Mouse (Mus musculus) embryonic facial prominence, embryonic 11.5 days (tissue): ENCODE measurements at regions not wholly inside any gene's neighbourhood (a gene's known extent, or its start where the extent isn't known, plus 50 kb on each side); places are given as distances from the start of the nearest gene placed in this dataset.

Experiments used
- ATAC-seq: fragments of 200-750 bp; cut with Nextera tagmentation; replicated peaks from 2 replicates; pipeline ENCODE4 v1.8.0; 2017; ENCODE audit warnings: low read depth; ENCODE audit not compliant: insufficient number of reproducible peaks, low FRiP score, low TSS enrichment
- DNase-seq: peaks from one replicate; pipeline ENCODE4 v3.0.0-alpha.2; 2015; ENCODE audit warnings: low spot score
- H3K27ac ChIP-seq: fragments of 300-500 bp; sonication (generic); replicated peaks from 2 replicates; pipeline ENCODE4 v1.5.1; 2014; ENCODE audit warnings: mild to moderate bottlenecking, low read depth, low read length, control low read depth
- H3K27me3 ChIP-seq: fragments of 300-500 bp; sonication (generic); 2 replicates; pipeline ENCODE4 v1.6.1; 2014; ENCODE audit warnings: mild to moderate bottlenecking, low read length, moderate library complexity, mixed read lengths; ENCODE audit not compliant: control insufficient read depth, insufficient read depth
- H3K36me3 ChIP-seq: fragments of 300-500 bp; sonication (generic); replicated peaks from 2 replicates; pipeline ENCODE4 v1.6.1; 2014; ENCODE audit warnings: low read depth, mild to moderate bottlenecking, low read length, moderate library complexity, mixed read lengths; ENCODE audit not compliant: control insufficient read depth, insufficient read depth
- H3K4me1 ChIP-seq: fragments of 300-500 bp; sonication (generic); 2 replicates; pipeline ENCODE4 v1.6.1; 2014; ENCODE audit warnings: low read length, mixed read lengths; ENCODE audit not compliant: control insufficient read depth, insufficient read depth
- H3K4me2 ChIP-seq: fragments of 300-500 bp; sonication (generic); 2 replicates; pipeline ENCODE4 v1.6.1; 2014; ENCODE audit warnings: low read depth, mild to moderate bottlenecking, control low read depth, low read length, moderate library complexity
- H3K4me3 ChIP-seq: fragments of 300-500 bp; sonication (generic); 2 replicates; pipeline ENCODE4 v1.5.1; 2014; ENCODE audit warnings: low read depth, low read length, control low read depth
- H3K9ac ChIP-seq: fragments of 300-500 bp; sonication (generic); replicated peaks from 2 replicates; pipeline ENCODE4 v1.6.1; 2014; ENCODE audit warnings: mild to moderate bottlenecking, control low read depth, low read length
- H3K9me3 ChIP-seq: fragments of 300-500 bp; sonication (generic); replicated peaks from 2 replicates; pipeline ENCODE4 v1.6.1; 2016; ENCODE audit warnings: mild to moderate bottlenecking, low read length, inconsistent platforms, mixed read lengths; ENCODE audit not compliant: control insufficient read depth
- WGBS: fragments of 180-500 bp; shearing (Covaris S2); extraction: QIAGEN DNeasy Blood & Tissue Kit; methylation state at CpG from one replicate; pipeline ENCODE4 v1.1.7; 2014; 5-methylcytosine and 5-hydroxymethylcytosine counted together

DNA sequence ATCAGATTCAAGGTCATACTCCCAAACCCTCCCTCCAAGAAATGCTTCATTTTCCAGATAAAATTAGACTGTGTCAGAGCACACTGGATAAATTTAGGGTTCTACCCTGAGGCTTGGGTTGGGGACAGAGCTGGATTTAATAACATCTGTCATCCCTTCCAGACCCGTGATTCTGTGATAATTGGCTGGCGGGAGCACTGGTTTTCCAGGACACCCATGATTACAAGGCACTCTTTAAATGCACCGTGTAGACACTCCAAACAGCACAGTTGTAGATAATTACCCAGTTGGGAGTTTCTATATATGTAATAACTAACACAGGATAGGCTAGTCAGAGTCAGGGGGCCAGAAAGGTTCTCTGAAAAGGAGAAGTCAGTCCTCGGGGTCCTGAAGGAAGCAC, 108.4 kb upstream of the Nebl start:
- Histone ChIP-seq H3K9me3 (no peaks in the 10 kb centered on the region), H3K4me3 (no peak overlapping the region), H3K27me3 (no peaks in the 10 kb centered on the region), H3K27ac (no peak overlapping the region), H3K36me3 (no peaks in the 10 kb centered on the region), H3K9ac (no peak overlapping the region), H3K4me1 (no peaks in the 10 kb centered on the region), H3K4me2 (no peak overlapping the region)
- ATAC-seq (no peak), DNase-seq (no peak)
- 58% methylated on average over 4 of the region's 4 CpGs for WGBS

DNA sequence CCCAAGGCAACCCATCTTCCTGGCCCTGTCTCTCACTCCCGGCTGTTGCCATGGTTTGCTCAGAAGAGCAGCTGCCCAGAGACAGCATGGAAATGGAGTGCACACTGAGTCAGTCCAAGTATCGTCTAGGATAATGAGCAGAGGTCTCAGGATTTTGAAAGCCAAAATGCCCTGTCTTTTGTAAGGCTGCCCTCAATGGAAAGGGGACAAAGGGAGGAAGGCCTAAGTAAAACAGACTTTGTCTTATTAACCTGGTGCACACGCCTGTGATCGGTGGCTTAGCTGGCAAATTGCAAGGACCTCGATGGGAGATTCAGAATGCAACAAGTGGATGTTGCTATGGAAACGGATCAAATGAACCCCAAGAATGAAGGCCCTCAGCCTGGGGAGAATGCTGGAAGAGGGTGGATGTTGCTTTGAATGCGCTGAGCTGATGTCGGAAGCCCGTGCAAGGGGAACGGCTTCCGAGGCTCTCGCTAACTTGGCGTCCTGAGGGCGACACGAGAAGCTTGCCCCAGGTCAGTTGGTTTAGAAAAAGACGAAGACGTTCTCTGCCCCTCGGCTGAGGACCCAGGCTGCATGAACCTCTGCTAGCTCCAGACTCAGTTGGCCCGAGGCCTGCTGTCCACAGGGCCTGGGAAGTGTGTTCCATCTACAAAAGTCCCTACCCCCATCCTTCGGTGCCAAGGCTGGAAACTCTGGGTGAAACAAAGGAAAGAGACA, 107.8 kb upstream of the Nebl start:
- H3K27ac ChIP-seq = no peak overlapping the region
- no peaks in the 10 kb centered on the region for H3K9me3 ChIP-seq
- H3K27me3 ChIP-seq = no peaks in the 10 kb centered on the region
- H3K36me3 ChIP-seq = no peaks in the 10 kb centered on the region
- no peak overlapping the region for H3K4me2 ChIP-seq
- DNase-seq = peak; percentile 48
- H3K4me3 ChIP-seq = no peak overlapping the region
- ATAC-seq = peak; percentile 61; the same call in 1 of the 2 replicates
- no peaks in the 10 kb centered on the region for H3K4me1 ChIP-seq
- H3K9ac ChIP-seq = no peak overlapping the region
- WGBS = 72% methylated on average over 20 of the region's 20 CpGs

GRCm38 (mm10) chr2:17838381-17838680, 107.1 kb upstream of the Nebl start:
- no peak overlapping the region for H3K4me2 ChIP-seq
- ATAC-seq (no peak), DNase-seq (no peak)
- H3K4me3 ChIP-seq = no peak overlapping the region
- H3K4me1 ChIP-seq = no peaks in the 10 kb centered on the region
- no peaks in the 10 kb centered on the region for H3K27me3 ChIP-seq
- H3K9me3 ChIP-seq = no peaks in the 10 kb centered on the region
- H3K36me3 ChIP-seq = no peaks in the 10 kb centered on the region
- no peak overlapping the region for H3K9ac ChIP-seq
- H3K27ac ChIP-seq = no peak overlapping the region
- 69% methylated on average over 7 of the region's 7 CpGs for WGBS

- no peaks in the 10 kb centered on the region for H3K36me3 ChIP-seq
- no peaks in the 10 kb centered on the region for H3K27me3 ChIP-seq
- WGBS = 68% methylated on average over 14 of the region's 14 CpGs
- H3K4me2 ChIP-seq = no peak overlapping the region
- no peak overlapping the region for H3K27ac ChIP-seq
- H3K4me3 ChIP-seq = no peak overlapping the region
- no peak overlapping the region for H3K9ac ChIP-seq
- DNase-seq (no peak), ATAC-seq (no peak)
- H3K9me3 ChIP-seq = no peaks in the 10 kb centered on the region
- no peaks in the 10 kb centered on the region for H3K4me1 ChIP-seq
These were observed 106.5 kb upstream of the Nebl start for GRCm38 (mm10) chr2:17837541-17838380.

DNA sequence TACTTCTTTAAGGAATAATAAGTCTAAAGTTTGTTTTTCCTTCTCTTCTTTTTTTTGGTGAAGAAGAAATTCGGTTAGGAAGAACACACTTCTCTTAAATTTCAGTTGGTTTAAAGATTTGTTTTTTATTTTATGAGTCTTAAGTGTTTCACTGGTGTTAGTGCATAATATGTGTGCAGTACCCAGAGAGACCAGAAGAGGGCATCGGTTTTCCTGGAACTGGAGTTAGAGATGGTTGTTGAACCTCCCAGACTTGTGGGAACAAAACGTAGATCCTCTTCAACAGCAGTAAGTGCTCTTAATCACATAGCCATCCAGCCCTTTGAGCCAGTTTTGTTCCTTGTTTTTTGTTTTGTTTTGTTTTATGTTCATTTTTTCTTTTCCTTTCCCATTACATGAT, 101.5 kb upstream of the Nebl start:
- no peaks in the 10 kb centered on the region for H3K9me3 ChIP-seq
- H3K4me2 ChIP-seq = no peak overlapping the region
- no peak overlapping the region for H3K4me3 ChIP-seq
- no peaks in the 10 kb centered on the region for H3K4me1 ChIP-seq
- H3K9ac ChIP-seq = no peak overlapping the region
- H3K36me3 ChIP-seq = no peaks in the 10 kb centered on the region
- WGBS = 77% methylated on average over 3 of the region's 3 CpGs
- no peak overlapping the region for H3K27ac ChIP-seq
- no peaks in the 10 kb centered on the region for H3K27me3 ChIP-seq
- ATAC-seq = no peak
- DNase-seq = peak; percentile 14

GRCm38 (mm10) chr2:17830216-17830615, 99.0 kb upstream of the Nebl start:
- WGBS = 86% methylated on average over 5 of the region's 5 CpGs
- DNase-seq (no peak), ATAC-seq (no peak)
- Histone ChIP-seq H3K4me1 (no peaks in the 10 kb centered on the region), H3K27me3 (no peaks in the 10 kb centered on the region), H3K9ac (no peak overlapping the region), H3K9me3 (no peaks in the 10 kb centered on the region), H3K4me3 (no peak overlapping the region), H3K27ac (no peak overlapping the region), H3K4me2 (no peak overlapping the region), H3K36me3 (no peaks in the 10 kb centered on the region)

DNA sequence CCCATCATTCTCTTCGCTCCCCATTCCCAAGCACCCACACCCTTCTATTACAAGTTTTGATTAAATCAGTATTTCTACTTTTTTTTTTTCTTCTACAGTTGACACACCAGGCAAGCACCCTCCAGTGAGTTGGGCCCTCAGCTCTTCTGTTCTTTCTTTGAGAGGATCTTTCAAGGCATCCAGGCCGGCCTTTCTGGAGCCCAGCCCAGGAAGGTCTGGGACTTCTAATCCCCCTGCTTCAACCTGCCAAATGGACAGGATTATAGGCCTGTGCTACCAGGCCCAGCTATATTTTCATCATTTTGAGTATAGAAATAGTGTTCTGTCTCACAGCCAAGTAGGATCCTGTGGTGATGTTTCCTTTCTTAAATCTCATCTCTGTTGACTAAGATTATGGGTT, 94.0 kb upstream of the Nebl start:
- Histone ChIP-seq H3K4me2 (no peak overlapping the region), H3K27ac (no peak overlapping the region), H3K36me3 (no peaks in the 10 kb centered on the region), H3K27me3 (no peaks in the 10 kb centered on the region), H3K4me1 (no peaks in the 10 kb centered on the region), H3K9me3 (no peaks in the 10 kb centered on the region), H3K4me3 (no peak overlapping the region), H3K9ac (no peak overlapping the region)
- 93% methylated on average over 2 of the region's 2 CpGs for WGBS
- DNase-seq (no peak), ATAC-seq (no peak)

GRCm38 (mm10) chr2:17824176-17824575, 92.9 kb upstream of the Nebl start:
- DNase-seq = no peak

More at GRCm38 (mm10) chr2:17824176-17824575, 92.9 kb upstream of the Nebl start:
- Histone ChIP-seq H3K4me1 (no peaks in the 10 kb centered on the region), H3K27me3 (no peaks in the 10 kb centered on the region), H3K4me3 (no peak overlapping the region), H3K27ac (no peak overlapping the region), H3K36me3 (no peaks in the 10 kb centered on the region), H3K9me3 (no peaks in the 10 kb centered on the region), H3K4me2 (no peak overlapping the region), H3K9ac (no peak overlapping the region)
- ATAC-seq = no peak
- WGBS = 78% methylated on average over 5 of the region's 5 CpGs
